In the genomic region with DNA sequence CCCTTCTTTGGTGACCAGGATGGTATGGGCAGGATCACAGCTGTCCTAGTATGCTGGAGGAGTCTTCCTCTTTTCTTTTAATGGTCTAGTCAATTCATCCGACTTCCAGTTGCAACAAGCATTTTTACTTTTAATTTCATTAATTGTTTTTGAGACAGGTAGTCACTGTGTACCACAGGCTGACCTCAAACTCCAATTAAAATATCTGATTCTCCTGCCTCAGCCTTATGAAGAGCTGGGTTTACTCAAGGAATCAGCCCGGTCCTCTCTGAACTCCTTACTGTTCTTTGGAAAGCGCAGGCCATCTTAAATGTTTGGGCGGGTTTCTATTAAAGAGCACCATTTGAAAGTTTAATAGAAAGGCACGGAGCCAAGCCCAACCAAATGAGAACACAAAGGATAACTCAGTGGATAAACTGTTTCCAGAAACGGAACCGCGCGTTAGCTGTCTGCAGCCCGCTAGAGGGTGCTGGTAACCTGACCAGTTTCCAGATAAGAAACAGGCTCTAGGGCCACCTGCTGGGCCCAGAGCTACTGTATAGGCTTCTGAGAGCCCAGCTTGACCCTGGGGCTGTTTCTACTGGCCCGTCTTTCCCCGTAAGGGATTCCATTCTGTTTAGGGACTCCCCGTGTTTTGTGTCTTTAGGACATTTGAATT, we compare ENCODE assay signal across 8 mouse cellular contexts. TPM values are rescaled to one million over a fixed set of nuclear protein-coding genes. Genes with fewer than 3 reads are reported as not detected.
DNase-seq lines count a peak whose midpoint lies in the region; ATAC-seq and TF ChIP-seq lines count a peak whose summit lies in the region.

No protein-coding gene starts in this region.

- WGBS in forebrain, embryonic 16.5 days = 9% methylated on average over 13 of the region's 13 CpGs
- WGBS in hindbrain, embryonic 13.5 days = 15% methylated on average over 13 of the region's 13 CpGs

- peak; percentile 85 for ATAC-seq in forebrain, embryonic 16.5 days
- ATAC-seq in hindbrain, embryonic 13.5 days (ENCODE audit: low FRiP score) = peak; percentile 72; the same call in 1 of the 2 replicates

- H3K9me3 ChIP-seq in MEL (replicated peaks; ENCODE audit: insufficient read depth, low read length) = no peaks in the 10 kb centered on the region
- H3K9me3 ChIP-seq in forebrain, embryonic 16.5 days (ENCODE audit: control insufficient read depth, low read length) = no peaks in the 10 kb centered on the region
- no peaks in the 10 kb centered on the region for H3K9me3 ChIP-seq in hindbrain, embryonic 13.5 days

- H3K4me3 ChIP-seq in MEL (ENCODE audit: control insufficient read depth in 1 of 2, insufficient read depth in 1 of 2, low read depth in 2 of 2, low read length in 2 of 2) = peak overlapping the region in 1 of 2 experiments; percentile 10; a peak in 2 of 4 replicates
- H3K4me3 ChIP-seq in forebrain, embryonic 16.5 days (replicated peaks; ENCODE audit: low read length) = no peak overlapping the region
- H3K4me3 ChIP-seq in hindbrain, embryonic 13.5 days = no peak overlapping the region

- TF ChIP-seq POLR2A in MEL (IDR thresholded peaks at IDR 0.05; ENCODE audit: control insufficient read depth in 1 of 2, insufficient read depth in 1 of 2, low read depth in 1 of 2, low read length in 2 of 2, poor library complexity in 1 of 2) = no peak

- TF ChIP-seq RAD21 in MEL (IDR thresholded peaks at IDR 0.05; ENCODE audit: low read depth, low read length) = peak; percentile 66

- H3K79me2 ChIP-seq in MEL (ENCODE audit: control insufficient read depth, insufficient read depth, low read length, poor library complexity) = no peaks in the 10 kb centered on the region

- no peak overlapping the region for H3K27ac ChIP-seq in MEL (ENCODE audit: control insufficient read depth, low read depth, low read length)
- H3K27ac ChIP-seq in forebrain, embryonic 16.5 days (ENCODE audit: low read length) = 0 out of 2 replicates have a peak overlapping the region, but pooled peaks have one; percentile 43
- no peak overlapping the region for H3K27ac ChIP-seq in hindbrain, embryonic 13.5 days

- H3K4me2 ChIP-seq in forebrain, embryonic 16.5 days (ENCODE audit: low read length) = no peak overlapping the region
- H3K4me2 ChIP-seq in hindbrain, embryonic 13.5 days = no peak overlapping the region

- H3K9ac ChIP-seq in MEL (ENCODE audit: control insufficient read depth, low read depth, low read length, poor library complexity, severe bottlenecking) = peak overlapping the region; percentile 30; the same call in 1 of the 2 replicates
- H3K9ac ChIP-seq in forebrain, embryonic 16.5 days (replicated peaks; ENCODE audit: low read depth, low read length) = no peak overlapping the region
- H3K9ac ChIP-seq in hindbrain, embryonic 13.5 days = no peak overlapping the region

- peaks cover 0 to 3% of the 10 kb centered on the region in 2 experiments; a peak in 2 of 4 replicates for H3K36me3 ChIP-seq in MEL (ENCODE audit: control insufficient read depth in 1 of 2, insufficient read depth in 2 of 2, low read length in 2 of 2)
- no peaks in the 10 kb centered on the region for H3K36me3 ChIP-seq in forebrain, embryonic 16.5 days (ENCODE audit: control insufficient read depth, insufficient read depth)
- no peaks in the 10 kb centered on the region for H3K36me3 ChIP-seq in hindbrain, embryonic 13.5 days

- TF ChIP-seq EP300 in MEL (IDR thresholded peaks at IDR 0.05; ENCODE audit: low read depth in 1 of 2, low read length in 2 of 2) = no peak

- DNase-seq in MEL (ENCODE audit: low read depth, low spot score) = peak; percentile 84
- peak; percentile 74 for DNase-seq in cerebellum, adult 11-12 months
- peak; percentile 79 to 86 for DNase-seq in layer of hippocampus, postnatal 10 days (ENCODE audit: low spot score in 2 of 2)
- DNase-seq in lung, postnatal 10 days = peak; percentile 89
- DNase-seq in retina, adult 2 months (ENCODE audit: low read depth, low spot score) = peak; percentile 70
- DNase-seq in thymus, postnatal 14 days = peak; percentile 77

- TF ChIP-seq CTCF in MEL (IDR thresholded peaks at IDR 0.05 in 2 of 3, conservative IDR thresholded peaks at IDR 0.05 in 1 of 3; ENCODE audit: control insufficient read depth in 1 of 3, insufficient read depth in 1 of 3, low read depth in 2 of 3, low read length in 3 of 3, poor library complexity in 1 of 3, severe bottlenecking in 1 of 3) = peak; percentile 58 to 97 (median 83); a peak in 5 of 6 replicates

- peaks cover 1 to 6% of the 10 kb centered on the region in 2 experiments; a peak in 2 of 4 replicates for H3K27me3 ChIP-seq in MEL (ENCODE audit: control insufficient read depth in 1 of 2, insufficient read depth in 2 of 2, low read length in 2 of 2)
- H3K27me3 ChIP-seq in forebrain, embryonic 16.5 days (replicated peaks; ENCODE audit: control insufficient read depth, insufficient read depth, low read length) = no peaks in the 10 kb centered on the region
- no peaks in the 10 kb centered on the region for H3K27me3 ChIP-seq in hindbrain, embryonic 13.5 days

- no peaks in the 10 kb centered on the region for H3K4me1 ChIP-seq in MEL (ENCODE audit: control insufficient read depth in 1 of 2, insufficient read depth in 2 of 2, low read length in 2 of 2)
- H3K4me1 ChIP-seq in forebrain, embryonic 16.5 days (replicated peaks; ENCODE audit: control insufficient read depth, insufficient read depth, low read length) = no peaks in the 10 kb centered on the region
- no peaks in the 10 kb centered on the region for H3K4me1 ChIP-seq in hindbrain, embryonic 13.5 days (replicated peaks)

TF ChIP-seq in MEL, 35 proteins besides CTCF, POLR2A, EP300 and RAD21:
- TF ChIP-seq POLR2AphosphoS5 (IDR thresholded peaks at IDR 0.05; ENCODE audit: borderline replicate concordance, low read depth, low read length) (no peak), ETS1 (IDR thresholded peaks at IDR 0.05; ENCODE audit: low read depth, low read length) (0 out of 2 replicates have a peak, but pooled peaks have one; percentile 12), TAL1 (IDR thresholded peaks at IDR 0.05; ENCODE audit: low read length) (no peak), MEF2A (IDR thresholded peaks at IDR 0.05; ENCODE audit: extremely low read depth, insufficient replicate concordance, low read depth, low read length, poor library complexity, severe bottlenecking) (no peak), POLR2AphosphoS2 (IDR thresholded peaks at IDR 0.05; ENCODE audit: low read length) (no peak), GATA1 (IDR thresholded peaks at IDR 0.05; ENCODE audit: low read depth, low read length) (peak; percentile 84), ZC3H11A (IDR thresholded peaks at IDR 0.05; ENCODE audit: low read depth, low read length) (peak; percentile 65), BHLHE40 (IDR thresholded peaks at IDR 0.05; ENCODE audit: borderline replicate concordance, low read depth, low read length) (no peak), MAX (IDR thresholded peaks at IDR 0.05; ENCODE audit: low read length) (no peak), TCF12 (IDR thresholded peaks at IDR 0.05; ENCODE audit: low read depth, low read length) (0 out of 2 replicates have a peak, but pooled peaks have one; percentile 27), ZNF384 (IDR thresholded peaks at IDR 0.05; ENCODE audit: low read depth, low read length) (no peak), SMC3 (IDR thresholded peaks at IDR 0.05; ENCODE audit: low read depth, low read length) (peak; percentile 74), ELF1 (IDR thresholded peaks at IDR 0.05; ENCODE audit: low read depth, low read length) (no peak), ZMIZ1 (IDR thresholded peaks at IDR 0.05; ENCODE audit: low read depth, low read length) (no peak), NRF1 (IDR thresholded peaks at IDR 0.05; ENCODE audit: insufficient read depth, low read depth, low read length, poor library complexity, severe bottlenecking) (no peak)

RNA-seq across cellular contexts. Expression of a gene that starts 1.0 kb away (rescaled TPM):
- 0.19 and 0.33 TPM in 2 replicates for total RNA-seq in MEL (2012; rRNA removed)
- polyA plus RNA-seq in MEL (2012; ENCODE audit: insufficient read depth in 1 of 2, insufficient read length in 2 of 2, low read depth in 1 of 2, low replicate concordance in 2 of 2, missing spikeins in 1 of 2) = under 1 TPM in 1 of 2 experiments, not detected in 1; 0.29 TPM
- polyA plus RNA-seq in forebrain, embryonic 16.5 days (2015; fragmentation: Nextera tagmentation; extraction: Ambion mirVana) = 0.34 TPM in 1 of 2 replicates, not detected in the other
- 0.27 and 0.32 TPM in 2 replicates for polyA plus RNA-seq in hindbrain, embryonic 13.5 days (2015; fragmentation: Nextera tagmentation; extraction: Ambion mirVana)
- total RNA-seq in layer of hippocampus, postnatal 10 days (2021) = under 1 TPM in 1 of 2 experiments, not detected in 1; 0.78 TPM

RNA-seq across cellular contexts. Expression of a gene that starts 7.3 kb away (rescaled TPM):
- 498 and 541 TPM in 2 replicates for total RNA-seq in MEL (2012; rRNA removed)
- polyA plus RNA-seq in MEL (2012; ENCODE audit: insufficient read depth in 1 of 2, insufficient read length in 2 of 2, low read depth in 1 of 2, low replicate concordance in 2 of 2, missing spikeins in 1 of 2) = 1,000 to 10,000 TPM in 1 of 2 experiments, not detected in 1; 1,152 TPM
- 480 and 516 TPM in 2 replicates for polyA plus RNA-seq in forebrain, embryonic 16.5 days (2015; fragmentation: Nextera tagmentation; extraction: Ambion mirVana)
- 619 and 648 TPM in 2 replicates for polyA plus RNA-seq in hindbrain, embryonic 13.5 days (2015; fragmentation: Nextera tagmentation; extraction: Ambion mirVana)
- total RNA-seq in layer of hippocampus, postnatal 10 days (2021) = 100 to 1,000 TPM; 732 to 792 TPM

RNA-seq across cellular contexts. Expression of a gene that starts 26.0 kb away (rescaled TPM):
- not detected in 2 replicates for total RNA-seq in MEL (2012; rRNA removed)
- not detected for polyA plus RNA-seq in MEL (2012; ENCODE audit: insufficient read depth in 1 of 2, insufficient read length in 2 of 2, low read depth in 1 of 2, low replicate concordance in 2 of 2, missing spikeins in 1 of 2)
- 0.77 TPM in 1 of 2 replicates, not detected in the other for polyA plus RNA-seq in forebrain, embryonic 16.5 days (2015; fragmentation: Nextera tagmentation; extraction: Ambion mirVana)
- polyA plus RNA-seq in hindbrain, embryonic 13.5 days (2015; fragmentation: Nextera tagmentation; extraction: Ambion mirVana) = 0.43 and 0.57 TPM in 2 replicates
- 1 to 10 TPM; 1.2 TPM for total RNA-seq in layer of hippocampus, postnatal 10 days (2021)

RNA-seq across cellular contexts. Expression of a gene that starts 30.3 kb away (rescaled TPM):
- 71.0 and 86.1 TPM in 2 replicates for total RNA-seq in MEL (2012; rRNA removed)
- 100 to 1,000 TPM in 1 of 2 experiments, not detected in 1; 106 TPM for polyA plus RNA-seq in MEL (2012; ENCODE audit: insufficient read depth in 1 of 2, insufficient read length in 2 of 2, low read depth in 1 of 2, low replicate concordance in 2 of 2, missing spikeins in 1 of 2)
- polyA plus RNA-seq in forebrain, embryonic 16.5 days (2015; fragmentation: Nextera tagmentation; extraction: Ambion mirVana) = 101 and 109 TPM in 2 replicates
- 101 and 107 TPM in 2 replicates for polyA plus RNA-seq in hindbrain, embryonic 13.5 days (2015; fragmentation: Nextera tagmentation; extraction: Ambion mirVana)
- total RNA-seq in layer of hippocampus, postnatal 10 days (2021) = 100 to 1,000 TPM; 187 to 191 TPM
